Mouse (Mus musculus) WW6 (cell line): ENCODE measurements at regions not wholly inside any gene's neighbourhood (a gene's known extent, or its start where the extent isn't known, plus 50 kb on each side); places are given as distances from the start of the nearest gene placed in this dataset.

ENCODE experiments used
- DNase-seq: peaks from one replicate; pipeline ENCODE4 v3.0.0-alpha.2; 2013; ENCODE audit warnings: low read depth, low spot score

- DNase-seq: no peak
Measured at GRCm38 (mm10) chr5:50820674-50821073, 746.9 kb downstream of the Ppargc1a start.

- no peak for DNase-seq
Measured at GRCm38 (mm10) chr5:50819959-50820358, 747.6 kb downstream of the Ppargc1a start.

- no peak for DNase-seq
Measured at GRCm38 (mm10) chr5:50795310-50795709, 736.5 kb upstream of the Adgra3 start.

- no peak for DNase-seq
Measured at GRCm38 (mm10) chr5:50794453-50795169, 735.8 kb upstream of the Adgra3 start.

- DNase-seq: no peak
Measured at GRCm38 (mm10) chr5:50793558-50793957, 734.8 kb upstream of the Adgra3 start.

GRCm38 (mm10) chr5:50785273-50785672, 726.5 kb upstream of the Adgra3 start:
- DNase-seq: no peak

GRCm38 (mm10) chr5:50779138-50779537, 720.3 kb upstream of the Adgra3 start:
- DNase-seq: no peak

GRCm38 (mm10) chr5:50778221-50778620, 719.4 kb upstream of the Adgra3 start:
- no peak for DNase-seq

GRCm38 (mm10) chr5:50762261-50762660, 703.5 kb upstream of the Adgra3 start:
- peak; percentile 4 for DNase-seq

- no peak for DNase-seq
Measured at GRCm38 (mm10) chr5:50760386-50760785, 701.6 kb upstream of the Adgra3 start.

- DNase-seq: no peak
Measured at GRCm38 (mm10) chr5:50752766-50753165, 694.0 kb upstream of the Adgra3 start.

GRCm38 (mm10) chr5:50751358-50751757, 692.6 kb upstream of the Adgra3 start:
- no peak for DNase-seq

GRCm38 (mm10) chr5:50743030-50743429, 684.2 kb upstream of the Adgra3 start:
- DNase-seq: no peak

GRCm38 (mm10) chr5:50733711-50734110, 674.9 kb upstream of the Adgra3 start:
- DNase-seq: no peak

- DNase-seq: no peak
Measured at GRCm38 (mm10) chr5:50728337-50729003, 669.7 kb upstream of the Adgra3 start.

GRCm38 (mm10) chr5:50706945-50707663, 648.3 kb upstream of the Adgra3 start:
- DNase-seq: no peak

GRCm38 (mm10) chr5:50698084-50698483, 639.3 kb upstream of the Adgra3 start:
- DNase-seq: no peak

- no peak for DNase-seq
Measured at GRCm38 (mm10) chr5:50697588-50697987, 638.8 kb upstream of the Adgra3 start.

GRCm38 (mm10) chr5:50688362-50688761, 629.6 kb upstream of the Adgra3 start:
- no peak for DNase-seq

GRCm38 (mm10) chr5:50683966-50684365, 625.2 kb upstream of the Adgra3 start:
- no peak for DNase-seq

GRCm38 (mm10) chr5:50636539-50636938, 577.7 kb upstream of the Adgra3 start:
- DNase-seq: no peak

- DNase-seq: no peak
Measured at GRCm38 (mm10) chr5:50626648-50627047, 567.8 kb upstream of the Adgra3 start.

GRCm38 (mm10) chr5:50624206-50624605, 565.4 kb upstream of the Adgra3 start:
- DNase-seq: no peak
